Mouse (Mus musculus): ENCODE measurements around the gene Rnf31.

Rnf31 gene

DNA sequence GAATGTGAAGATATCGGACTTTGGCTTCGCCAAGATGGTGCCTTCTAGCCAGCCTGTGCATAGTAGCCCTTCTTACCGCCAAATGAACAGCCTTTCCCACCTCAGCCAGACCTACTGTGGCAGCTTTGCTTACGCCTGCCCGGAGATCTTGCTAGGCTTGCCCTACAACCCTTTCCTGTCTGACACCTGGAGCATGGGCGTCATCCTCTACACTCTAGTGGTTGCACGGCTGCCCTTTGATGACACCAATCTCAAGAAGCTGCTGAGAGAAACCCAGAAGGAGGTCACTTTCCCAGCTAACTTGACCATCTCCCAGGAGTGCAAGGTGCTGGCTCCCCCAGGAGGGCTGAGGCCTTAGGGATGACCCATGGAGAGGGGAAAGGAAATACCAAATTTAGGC is 60.0 kb downstream of the Rnf31 start:
- DNase-seq (ENCODE audit: low spot score in 2 of 2) = no peak
